Mouse (Mus musculus) ZHBTc4 (cell line): ENCODE measurements around the gene Rfc1.

ENCODE experiments used
- DNase-seq: peaks from one replicate; pipeline ENCODE4 v3.0.0-alpha.2; 2011; ENCODE audit warnings: low read depth, low spot score

Gene Rfc1

DNA sequence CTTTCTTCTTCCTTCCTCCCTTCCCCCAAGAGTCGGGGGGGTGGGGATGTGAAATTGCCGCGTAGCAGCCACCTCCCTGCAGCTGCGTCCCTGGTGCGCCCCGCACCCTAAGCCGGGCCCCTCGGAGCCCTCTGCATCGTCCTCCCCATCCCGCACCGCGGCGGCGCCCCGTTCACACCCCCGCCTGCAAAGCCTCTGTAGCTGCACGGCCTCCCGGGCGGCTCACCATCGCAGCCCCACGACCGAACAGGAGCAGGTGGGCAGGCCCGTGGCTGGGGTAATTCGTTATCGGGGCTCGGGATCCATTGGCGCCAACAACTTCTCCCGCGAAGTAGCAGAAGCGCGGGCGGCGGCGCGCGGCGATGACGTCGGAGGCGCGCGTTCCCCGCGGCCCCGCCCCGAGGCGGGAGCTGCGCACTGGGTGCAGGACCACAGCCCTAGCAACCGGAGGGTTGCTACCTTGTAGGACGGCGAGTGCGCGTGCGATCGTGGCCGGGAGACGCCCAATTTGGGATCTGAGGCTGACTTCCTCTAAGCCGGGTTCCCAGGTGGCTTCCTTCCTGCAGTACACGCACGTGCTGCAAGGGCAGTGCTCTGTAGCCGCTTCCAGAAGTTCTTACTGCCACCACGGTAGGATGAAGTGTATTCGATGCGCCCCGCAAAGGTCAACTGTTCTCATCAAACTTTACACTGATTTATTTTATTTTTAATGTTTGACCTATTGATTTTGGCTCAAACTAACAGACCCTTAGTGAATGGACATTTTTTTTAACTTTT is at the start of gene Rfc1:
Rfc1 (minus strand) TSS at position 373 of the 777 bp plus-strand sequence.
- DNase-seq = peak; percentile 98

DNA sequence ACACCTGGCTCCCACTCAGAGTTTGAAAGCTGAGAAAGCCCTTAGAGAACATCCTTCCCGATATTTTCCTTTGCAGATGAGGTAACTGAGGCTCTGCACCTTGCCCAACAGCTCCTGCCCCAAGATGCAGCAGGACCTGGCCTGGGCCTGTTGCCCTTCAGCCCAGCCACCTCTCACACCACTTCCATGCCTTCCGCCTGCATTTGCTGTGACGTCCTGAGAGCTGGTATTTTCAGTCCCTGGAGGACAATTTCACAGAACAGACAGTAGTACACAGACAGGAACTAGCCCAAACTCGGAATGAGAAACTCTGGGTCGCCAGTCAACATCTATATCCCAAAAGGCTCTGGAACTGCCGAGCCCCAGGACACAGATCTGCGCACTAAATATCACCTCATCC is 39.3 kb upstream of the Rfc1 start:
- no peak for DNase-seq

DNA sequence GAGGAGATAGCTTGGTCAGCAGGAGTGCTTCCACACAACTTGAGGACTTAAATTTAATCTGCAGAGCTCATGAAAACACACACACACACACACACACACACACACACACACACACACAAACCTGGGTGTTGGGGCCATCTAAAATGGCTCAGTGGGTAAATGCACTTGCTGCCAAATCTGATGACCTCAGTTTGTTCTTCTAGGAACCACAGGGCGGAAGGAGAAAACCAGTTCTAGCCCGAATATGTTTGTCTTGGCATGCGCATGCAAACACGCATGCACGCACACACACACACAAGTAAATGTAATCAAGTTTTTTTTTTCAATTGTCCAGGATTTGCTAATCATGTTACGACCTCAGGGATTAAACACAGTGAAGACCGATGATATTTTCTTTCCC is 36.1 kb upstream of the Rfc1 start:
- DNase-seq = no peak

DNA sequence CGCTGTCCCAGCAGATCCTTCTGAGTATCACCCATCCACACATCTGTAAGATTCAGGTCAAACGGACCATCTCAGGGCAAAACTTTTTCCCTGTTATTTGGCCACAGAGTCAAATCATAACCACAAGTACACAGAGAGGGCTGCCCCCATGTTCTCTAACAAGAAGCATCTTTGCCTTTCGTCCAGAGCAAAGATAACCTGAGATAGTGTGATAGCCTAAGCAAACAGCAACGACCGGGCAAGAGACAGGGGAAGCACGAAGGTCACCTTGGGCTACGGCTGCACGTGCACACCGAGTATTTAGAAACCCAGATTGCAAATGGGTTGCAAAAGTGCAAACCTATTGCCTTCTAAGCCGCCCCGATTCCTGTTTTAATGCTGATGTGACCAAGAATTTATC is 32.4 kb upstream of the Rfc1 start:
- DNase-seq = peak; percentile 28

DNA sequence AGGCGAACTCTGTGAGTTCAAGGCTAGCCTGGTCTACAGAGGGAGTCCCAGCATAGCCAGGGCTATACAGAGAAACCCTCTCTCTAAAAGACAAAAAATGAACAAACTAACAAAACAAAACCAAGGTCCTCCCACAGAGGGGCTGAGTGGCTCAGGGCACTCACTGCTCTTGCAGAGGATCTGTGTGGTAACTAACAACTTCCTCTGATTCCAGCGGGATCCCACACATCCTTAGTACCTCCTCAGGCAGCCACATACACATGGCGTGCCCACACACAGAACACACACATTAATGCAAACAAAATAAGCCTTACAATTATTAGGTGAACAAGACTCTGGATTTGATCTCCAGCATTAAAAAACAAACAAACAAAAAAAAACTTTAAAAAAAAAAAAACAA is 22.3 kb upstream of the Rfc1 start:
- DNase-seq = no peak

DNA sequence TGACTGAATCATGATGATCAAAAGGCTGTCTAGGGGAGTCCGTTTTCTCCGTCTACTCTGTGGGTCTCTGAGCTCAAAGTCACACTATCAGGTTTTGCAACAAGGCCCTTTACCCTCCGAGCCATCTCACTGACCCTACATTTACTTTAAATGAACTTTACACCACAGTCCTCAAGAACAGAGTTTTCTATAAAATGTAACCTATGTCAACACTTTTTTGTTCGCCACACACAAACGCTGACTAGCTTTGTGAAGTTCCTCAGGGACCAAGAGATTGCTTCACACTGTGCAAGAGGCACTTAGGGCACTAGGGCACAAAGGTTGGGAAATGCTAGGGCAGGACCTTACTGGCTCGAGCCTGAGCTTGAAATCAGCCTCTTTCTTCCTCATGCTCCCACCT is 21.4 kb upstream of the Rfc1 start:
- DNase-seq = no peak

DNA sequence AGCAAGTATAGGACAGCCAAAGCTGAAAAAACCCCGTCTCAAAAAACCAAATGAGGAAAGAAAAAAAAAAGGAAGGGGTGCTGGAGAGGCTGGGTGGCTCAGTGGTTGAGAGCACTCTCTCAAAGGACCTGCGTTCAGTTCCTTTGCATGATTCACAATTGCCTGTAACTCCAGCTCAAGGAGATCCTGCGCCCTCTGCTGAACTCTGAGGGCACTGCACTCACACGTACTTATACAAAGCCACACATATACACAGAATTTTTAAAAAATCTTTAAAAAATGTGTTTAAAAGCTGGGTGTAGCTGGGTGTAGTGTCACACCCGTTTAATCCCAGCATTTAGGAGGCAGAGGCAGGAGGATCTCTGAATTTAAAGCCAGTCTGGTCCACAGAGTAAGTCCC is 19.5 kb upstream of the Rfc1 start:
- DNase-seq = peak; percentile 87

DNA sequence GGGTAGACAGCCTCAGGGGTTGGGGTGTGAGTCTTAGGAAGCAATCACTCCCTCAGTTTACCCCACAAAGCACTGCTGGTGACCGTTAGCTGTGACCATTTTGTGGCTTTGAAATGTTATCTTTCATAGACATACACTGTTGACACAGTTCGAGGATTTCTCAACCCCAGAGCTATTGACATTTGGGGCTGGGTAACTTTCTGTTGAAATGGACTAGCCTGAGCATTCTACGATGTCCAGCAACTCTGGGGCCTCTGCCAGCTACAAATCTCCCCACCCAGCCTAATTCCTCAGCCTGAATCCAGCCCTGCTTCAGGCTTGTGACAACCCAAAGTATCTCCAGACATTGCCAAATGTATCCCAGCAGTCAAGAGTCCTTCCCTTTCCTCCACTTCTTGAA is 18.6 kb upstream of the Rfc1 start:
- no peak for DNase-seq

DNA sequence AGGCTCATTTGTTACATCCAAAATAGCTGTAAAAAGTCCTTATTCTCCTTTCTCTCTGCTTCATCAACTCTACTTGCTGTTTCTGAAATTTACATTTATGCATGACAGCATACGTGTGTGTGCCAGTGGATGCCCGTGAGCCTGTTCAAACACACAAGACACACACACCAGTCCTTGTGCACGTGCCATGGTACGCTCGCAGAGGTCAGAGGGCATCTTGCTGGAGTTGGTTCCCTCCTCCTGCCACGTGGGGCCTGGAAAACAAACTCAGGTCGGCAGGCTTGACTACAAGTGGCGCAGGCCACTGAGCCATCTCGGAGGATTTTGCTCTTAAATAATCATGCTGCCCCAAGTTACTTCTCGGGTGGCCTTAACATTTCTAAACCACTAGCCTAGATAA is 15.0 kb upstream of the Rfc1 start:
- DNase-seq = no peak

DNA sequence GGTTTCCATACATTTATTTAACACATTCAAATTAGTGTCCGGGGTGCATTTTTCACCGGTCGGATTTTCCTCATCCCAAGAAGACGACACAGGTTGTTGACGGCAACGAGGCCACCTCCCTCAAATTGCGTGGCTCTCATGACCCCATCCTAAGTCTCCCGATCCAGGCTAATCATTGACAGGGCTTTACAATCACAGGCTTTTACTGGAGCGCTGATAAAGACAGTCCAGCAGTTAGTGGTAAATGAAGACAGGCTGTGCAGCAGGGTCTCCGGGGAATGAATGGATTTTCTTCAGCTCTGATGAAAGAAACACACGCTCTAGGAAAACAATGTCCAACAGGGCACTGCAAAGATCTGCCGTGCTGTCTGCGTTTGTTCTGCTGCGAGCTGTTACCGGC is 12.7 kb upstream of the Rfc1 start, which contains the start of gene Klb:
Klb (plus strand) TSS at position 147 of the 400 bp plus-strand sequence.
- DNase-seq = no peak

DNA sequence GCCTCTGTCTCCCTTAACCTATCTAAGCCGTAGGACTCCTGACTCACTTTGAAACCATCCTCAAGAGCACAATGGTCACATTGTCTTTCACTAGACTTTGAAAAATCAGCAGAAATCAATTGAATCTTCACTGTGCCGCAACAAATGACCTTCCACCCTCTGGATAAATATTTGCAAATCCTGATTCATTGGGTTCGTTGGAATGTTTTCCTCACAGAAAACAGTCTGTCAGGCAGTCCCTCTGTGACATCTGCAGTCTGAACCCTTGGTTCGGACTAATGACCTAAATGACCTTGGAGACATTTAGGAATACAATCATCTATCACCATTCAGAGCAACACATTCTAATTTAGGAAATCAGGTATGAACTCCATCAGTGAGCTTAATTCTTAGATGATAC is 4.7 kb upstream of the Rfc1 start:
- no peak for DNase-seq

DNA sequence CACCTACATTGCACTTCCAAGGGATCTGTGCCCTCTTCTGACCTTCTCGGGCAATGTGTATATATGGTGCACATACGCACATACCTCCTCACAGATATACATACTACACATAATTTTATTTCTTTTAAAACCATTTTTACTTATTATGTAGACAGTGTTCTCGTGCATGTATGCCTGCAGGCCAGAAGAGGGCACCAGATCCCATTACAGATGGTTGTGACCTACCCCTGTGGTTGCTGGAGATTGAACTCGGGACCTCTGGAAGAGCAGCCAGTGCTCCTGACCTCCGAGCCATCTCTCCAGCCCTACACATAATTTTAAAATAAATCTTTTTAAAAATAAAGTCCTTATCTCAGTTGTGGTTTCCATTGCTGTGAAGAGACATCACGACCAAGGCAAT is 2.9 kb upstream of the Rfc1 start:
- peak; percentile 56 for DNase-seq

DNA sequence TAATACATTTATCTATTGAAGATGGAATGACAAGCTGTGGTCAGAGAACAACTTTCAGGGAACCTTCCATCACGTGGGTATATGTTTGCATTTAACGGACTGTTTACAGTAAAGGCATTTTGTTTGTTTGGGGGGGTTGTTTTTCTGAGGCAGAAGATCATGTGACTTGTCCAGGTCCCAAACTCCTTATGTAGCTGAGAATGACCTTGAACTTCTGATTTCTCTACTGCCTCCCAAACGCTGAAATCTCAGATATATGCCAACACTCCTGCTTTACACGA is 545 bp upstream of the Rfc1 start:
- no peak for DNase-seq

DNA sequence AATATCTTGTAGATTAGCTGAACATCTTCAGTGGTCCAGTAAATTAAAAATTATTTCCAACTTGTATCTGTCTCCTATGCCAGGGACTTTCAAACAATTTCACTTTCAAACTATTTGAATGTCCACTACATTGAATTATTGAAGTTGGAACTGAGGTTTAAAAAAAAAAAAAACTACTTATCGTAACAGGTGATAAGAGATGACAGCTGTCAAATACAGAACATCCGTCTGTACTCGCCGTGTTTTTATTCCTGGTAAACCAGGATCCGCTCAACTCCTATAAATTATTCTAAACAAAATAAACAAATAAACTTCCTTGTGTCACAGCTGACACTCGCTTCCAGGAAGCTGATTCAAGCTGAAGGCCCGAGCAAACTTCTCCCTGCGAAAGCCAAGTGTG is 682 bp downstream of the Rfc1 start:
- no peak for DNase-seq

DNA sequence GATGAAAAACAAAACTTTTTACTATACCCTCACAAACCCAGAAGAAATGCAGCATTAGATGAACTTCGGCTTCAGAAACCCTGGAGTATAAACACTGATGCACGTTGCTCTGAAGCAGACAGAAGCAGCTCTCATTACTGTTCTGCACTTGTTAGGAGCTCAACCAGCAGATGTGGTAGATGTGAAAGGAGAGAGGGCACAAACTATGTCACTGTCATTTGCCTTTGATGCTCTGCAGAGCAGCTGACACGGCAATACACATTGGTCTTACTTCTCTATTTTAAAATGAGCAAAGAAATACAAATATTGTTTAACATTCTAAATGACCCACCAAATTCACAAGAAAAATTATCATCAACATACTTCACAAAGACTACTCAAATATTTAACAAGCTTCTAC is 5.5 kb downstream of the Rfc1 start:
- DNase-seq = no peak

DNA sequence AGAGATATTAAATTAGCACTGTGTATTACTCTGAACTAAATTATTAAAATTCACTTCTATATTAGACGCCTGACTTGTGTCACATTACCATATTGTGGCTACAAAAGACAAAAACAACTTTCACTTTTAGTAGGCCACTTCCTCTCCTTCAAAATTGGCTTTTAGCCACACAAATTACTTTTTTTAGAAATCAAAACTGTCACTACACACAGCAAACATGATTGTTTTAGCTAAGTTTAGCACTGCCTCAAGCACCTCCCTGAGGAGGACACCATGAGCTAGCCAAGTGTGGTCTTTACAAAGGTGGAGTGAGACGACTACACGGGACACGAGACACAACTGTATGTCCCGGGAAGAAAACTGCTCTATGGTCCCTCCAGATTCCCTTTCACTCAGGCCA is 9.3 kb downstream of the Rfc1 start:
- no peak for DNase-seq

DNA sequence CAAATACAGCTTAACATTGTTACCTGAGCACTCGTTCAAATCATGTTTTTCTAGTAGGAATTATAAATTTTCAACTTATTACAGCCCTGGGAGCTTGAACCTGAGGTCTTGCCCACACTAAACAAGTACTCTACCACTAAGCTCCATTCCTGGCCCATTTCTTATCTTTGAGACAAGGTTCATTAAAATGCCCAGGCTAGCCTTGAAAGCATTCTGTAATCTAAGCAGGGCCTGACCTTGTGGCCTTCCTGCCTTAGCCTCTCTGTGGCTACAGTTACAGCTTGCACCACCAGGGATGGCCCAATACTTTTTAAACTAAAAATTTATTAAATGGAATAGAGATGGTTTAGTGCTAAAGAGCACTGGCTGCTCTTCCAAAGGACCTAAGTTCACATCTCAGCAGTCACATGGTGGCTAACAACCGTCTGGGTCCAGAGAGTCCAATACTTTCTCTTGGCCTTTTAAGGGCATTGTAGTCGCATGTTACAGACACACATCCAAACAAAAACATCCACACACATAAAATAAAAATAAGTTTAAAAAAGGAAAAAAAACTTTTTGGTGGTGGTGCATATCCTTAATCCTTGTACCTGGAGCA is 10.6 kb downstream of the Rfc1 start:
- no peak for DNase-seq

DNA sequence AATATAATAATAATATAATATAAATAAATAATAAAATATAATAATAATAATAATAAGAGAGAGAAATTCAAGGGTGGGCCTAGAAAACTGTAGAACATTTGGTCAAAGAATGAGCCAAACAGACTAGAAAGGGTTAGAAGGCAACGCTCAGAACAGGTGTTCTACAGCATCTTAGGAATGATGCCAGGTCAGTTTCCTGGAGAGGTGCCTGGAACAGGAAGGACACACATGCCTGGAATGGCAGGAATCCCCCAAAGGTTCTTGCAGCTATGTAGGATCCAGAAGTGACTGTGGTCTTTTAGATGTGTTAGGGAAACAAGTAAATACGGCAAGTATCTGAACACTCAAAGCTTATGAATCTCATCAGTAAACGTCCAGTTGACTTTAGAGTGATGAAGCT is 11.2 kb downstream of the Rfc1 start:
- no peak for DNase-seq

DNA sequence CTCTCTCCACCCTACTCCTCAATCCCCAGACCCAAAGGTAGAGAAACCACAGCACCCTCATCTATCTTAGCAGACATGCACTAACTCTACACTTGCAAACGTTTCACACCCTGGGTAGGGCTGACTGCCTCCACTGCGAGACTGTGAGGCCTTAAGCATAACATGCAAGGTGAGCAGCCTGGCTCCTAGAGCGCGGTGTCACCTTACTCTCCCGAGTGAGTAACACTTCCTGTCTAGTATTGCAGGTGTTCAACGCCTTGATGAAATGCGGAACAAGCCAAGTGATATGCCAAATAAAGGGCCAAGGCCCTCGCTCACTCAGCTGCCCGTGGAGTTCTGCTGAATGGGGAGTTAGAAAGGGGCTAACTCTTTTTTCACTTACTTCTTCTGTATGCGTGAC is 13.3 kb downstream of the Rfc1 start:
- DNase-seq = peak; percentile 50

DNA sequence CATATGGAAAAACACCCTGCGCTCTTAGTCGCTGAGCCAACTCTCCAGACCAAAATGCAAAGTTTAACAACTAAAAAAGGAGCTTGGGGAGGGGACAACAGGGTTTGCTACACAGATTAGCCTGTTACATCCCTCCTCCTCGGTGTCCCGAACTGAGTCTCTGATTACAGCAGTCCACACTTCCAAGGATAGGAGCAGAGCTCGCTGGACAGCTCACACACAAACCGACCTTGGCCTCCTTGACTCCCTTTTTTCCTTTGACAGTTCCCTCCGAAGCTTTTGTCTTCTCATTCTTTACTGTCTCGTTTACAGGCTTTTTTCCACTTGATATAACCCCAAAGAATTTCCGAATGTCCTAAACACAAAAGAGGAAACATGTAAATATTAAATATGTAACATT is 16.3 kb downstream of the Rfc1 start:
- DNase-seq = no peak

DNA sequence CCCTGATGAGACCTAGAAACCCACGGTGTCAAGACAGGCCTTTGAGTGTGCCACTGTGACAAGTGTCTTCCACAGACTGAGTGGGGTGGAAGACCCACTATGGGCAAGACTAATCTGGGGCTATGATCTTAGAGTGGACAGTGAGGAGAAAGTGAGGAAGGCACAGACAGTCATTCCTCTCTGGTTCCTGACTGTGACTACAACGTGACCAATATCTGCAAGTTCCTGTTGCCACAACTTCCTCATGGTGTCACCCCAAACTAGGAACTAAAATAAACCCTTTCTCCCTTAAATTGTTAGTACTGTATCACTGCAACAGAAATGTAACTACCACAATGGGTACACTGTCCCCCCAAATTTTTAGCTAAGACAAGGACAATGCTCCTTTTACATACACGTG is 26.6 kb downstream of the Rfc1 start:
- DNase-seq = no peak

DNA sequence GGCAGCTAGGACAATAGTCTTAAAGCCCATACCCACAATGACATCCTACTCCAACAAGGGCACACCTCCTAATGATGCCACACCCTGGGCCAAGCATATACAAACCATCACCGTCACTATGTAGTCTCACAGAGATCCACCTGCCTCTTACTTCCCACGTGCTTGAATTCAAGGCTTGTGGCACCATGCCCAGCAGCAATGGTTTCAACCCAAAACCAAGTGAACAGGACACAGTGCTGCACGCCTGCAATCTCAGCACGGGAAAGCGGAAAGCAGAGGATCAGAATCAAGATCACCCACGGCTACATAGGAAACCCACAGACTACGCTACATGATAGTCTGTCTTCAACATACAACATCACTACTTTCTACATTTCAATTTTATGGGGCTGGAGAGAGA is 27.3 kb downstream of the Rfc1 start:
- DNase-seq = no peak

DNA sequence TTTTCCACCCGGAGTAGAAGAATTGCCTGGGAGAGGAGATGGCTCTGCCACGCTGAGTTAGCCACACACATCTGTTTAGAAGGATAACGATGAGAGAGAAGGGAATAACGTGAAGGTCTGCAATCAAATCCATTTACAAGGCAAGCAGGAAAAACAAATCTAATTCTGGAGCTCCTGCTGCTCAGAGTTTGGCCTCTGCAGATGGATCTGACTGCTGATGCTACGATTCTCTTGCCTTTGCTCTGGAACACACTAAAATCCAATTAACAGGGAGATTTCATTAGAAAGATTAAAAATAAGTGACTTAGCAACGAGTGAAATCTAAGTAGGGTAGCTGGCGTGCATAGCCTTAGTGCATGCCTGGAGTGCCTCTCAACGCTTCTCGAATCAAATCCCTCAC is 30.0 kb downstream of the Rfc1 start:
- no peak for DNase-seq

DNA sequence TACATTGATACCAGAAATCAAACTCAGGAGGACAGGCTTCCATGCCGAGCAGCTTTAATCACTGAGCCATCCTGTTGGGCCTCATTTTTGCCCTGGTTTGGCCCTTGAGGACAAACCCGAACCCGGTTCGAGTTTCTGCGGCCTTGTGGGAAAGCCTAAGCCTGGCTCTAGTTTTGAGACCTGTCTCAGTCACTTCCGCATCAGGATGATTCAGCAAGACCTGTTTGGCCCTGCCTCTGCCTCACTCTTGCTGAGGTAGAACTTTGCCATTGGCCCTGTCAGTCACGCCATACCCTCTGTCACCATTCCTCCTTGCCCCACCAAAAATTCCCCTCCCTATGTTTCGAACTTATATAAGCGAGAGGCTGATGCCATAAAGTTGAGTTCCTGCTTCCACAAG is 35.3 kb downstream of the Rfc1 start:
- peak; percentile 90 for DNase-seq
